Mouse (Mus musculus): ENCODE measurements around the gene St3gal6. TPM values are rescaled to one million over a fixed set of nuclear protein-coding genes. Genes with fewer than 3 reads are reported as not detected.
A peak's percentile ranks its signal among the peaks of the same experiment; 100 is the strongest.
"Not testable (repeated sequence)": the region's sequence is repeated elsewhere in the genome, so short reads cannot be mapped to it uniquely, and the experiment has no call there.

Gene St3gal6
- total RNA-seq, 2 experiments from 2014 or later = 9.4 to 11.9 TPM

GRCm38 (mm10) chr16:58481219-58481905 is 42.7 kb downstream of the St3gal6 start:
- peak; percentile 80 for ATAC-seq (ENCODE audit: poor library complexity, severe bottlenecking)

DNA sequence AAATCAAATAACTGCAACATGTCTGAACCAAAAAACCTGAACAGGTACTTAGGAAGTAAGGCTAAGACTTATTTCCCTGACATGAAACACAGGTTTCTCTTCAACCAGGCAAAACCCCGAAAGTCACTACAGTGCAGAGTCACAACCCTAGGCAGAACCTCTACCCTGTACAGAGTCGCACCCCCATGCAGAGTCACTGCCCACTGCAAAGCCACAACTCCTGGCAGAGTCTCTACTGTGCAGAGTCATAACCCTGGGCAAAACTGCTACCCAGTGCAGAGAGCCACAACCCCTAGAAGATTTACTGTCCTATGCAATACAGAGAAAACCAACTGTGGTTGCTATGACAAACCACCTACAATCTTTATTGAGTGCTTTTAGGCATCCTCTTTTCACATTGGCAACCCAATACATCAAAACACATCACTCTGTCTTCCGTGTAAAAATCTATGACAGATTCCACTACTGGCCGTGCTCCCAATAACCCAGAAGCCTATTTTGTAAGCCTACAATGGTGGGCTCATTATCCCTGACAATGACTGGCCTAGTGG is 44.1 kb downstream of the St3gal6 start:
- peak; percentile 20; the same call in 1 of the 2 replicates for ATAC-seq (ENCODE audit: poor library complexity, severe bottlenecking)

GRCm38 (mm10) chr16:58476363-58476762 is 47.7 kb downstream of the St3gal6 start:
- ATAC-seq (ENCODE audit: poor library complexity, severe bottlenecking) = no peak; the same call in 1 of the 2 replicates

DNA sequence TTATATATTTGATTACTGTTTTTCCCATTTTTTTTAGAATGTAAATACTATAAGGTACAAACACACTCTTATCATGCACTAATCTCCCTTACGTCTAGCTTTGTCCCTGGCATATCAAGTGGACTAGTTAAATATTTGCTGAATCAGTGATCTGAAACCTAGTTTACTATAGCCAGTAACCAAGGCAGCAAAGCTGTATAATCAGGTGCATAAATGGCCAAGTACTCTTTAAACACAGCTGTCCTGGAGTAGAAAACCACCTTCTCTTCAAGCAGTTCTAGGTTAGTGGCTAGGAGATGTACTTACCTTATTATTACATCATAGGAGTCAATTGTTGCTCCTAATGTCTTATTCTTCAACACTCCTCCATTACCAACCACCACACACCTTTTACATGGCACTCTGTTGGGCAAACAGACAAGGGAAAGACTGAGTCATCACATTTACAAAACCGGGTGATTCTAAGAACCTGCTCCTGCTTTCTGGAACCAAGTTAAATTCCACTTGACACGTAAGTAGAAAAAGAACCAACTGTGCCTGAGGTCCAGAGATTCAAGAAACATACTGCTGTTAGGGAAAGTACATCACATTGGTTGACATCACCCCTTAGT is 48.4 kb downstream of the St3gal6 start:
- ATAC-seq (ENCODE audit: poor library complexity, severe bottlenecking) = no peak

DNA sequence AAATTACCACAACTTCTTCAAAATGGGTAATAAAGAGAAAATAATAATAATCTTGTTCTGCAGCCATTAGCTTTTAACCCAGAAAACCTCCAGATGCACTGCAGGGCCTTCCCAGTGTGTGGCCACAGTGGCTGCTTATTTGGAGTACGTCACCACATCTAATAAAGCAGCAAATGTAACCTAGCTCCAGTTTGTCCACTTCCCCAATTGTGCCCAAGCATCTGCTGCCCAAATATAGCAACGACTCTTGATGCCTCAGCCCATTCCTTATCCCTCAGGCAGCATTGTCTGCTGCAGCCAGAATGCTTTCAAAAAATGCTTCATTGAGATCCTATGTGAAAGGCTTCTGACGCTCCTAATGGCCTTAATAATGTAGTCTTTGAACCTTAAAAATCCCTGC is 49.2 kb downstream of the St3gal6 start:
- peak; percentile 72 for ATAC-seq (ENCODE audit: poor library complexity, severe bottlenecking)

DNA sequence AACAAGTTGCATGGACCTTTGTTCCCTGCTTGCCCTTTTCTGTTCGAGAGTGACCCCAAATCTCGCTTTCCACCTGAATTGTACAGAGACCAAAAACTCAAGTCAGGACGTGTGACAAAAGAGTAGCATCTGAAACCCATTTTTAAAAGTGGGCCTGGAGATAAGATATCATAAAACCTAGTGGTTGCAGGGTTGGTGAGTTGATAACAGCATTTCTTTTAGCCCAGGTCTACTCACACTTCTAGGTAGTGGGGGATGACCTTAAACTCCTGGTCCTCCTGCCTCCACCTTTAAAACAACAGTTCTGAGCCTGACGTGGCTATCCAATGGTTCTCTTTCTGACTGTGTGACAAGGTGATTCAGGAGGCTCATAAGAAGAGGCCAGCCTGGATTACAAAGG is 53.2 kb downstream of the St3gal6 start:
- ATAC-seq (ENCODE audit: poor library complexity, severe bottlenecking) = no peak

DNA sequence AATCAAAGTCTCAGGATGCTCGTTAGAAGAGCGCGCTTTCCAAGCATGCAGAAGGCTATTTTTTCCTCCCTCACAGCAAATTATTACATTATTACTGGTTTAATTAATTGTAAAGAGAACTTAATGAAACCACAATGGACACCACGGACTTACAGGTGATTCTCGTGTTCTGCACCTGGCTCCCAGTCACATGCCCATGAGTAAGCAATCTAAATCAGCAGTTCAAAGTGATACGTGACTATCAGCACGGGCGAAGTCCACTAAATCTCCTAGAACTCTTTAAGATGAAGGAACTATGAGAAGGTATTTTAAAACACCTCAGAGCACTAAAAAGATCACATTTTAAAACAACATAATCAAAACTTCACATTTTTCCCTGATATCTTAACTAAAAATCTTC is 54.0 kb downstream of the St3gal6 start:
- no peak for ATAC-seq (ENCODE audit: poor library complexity, severe bottlenecking)

- no peak for ATAC-seq (ENCODE audit: poor library complexity, severe bottlenecking)
These were observed 58.6 kb downstream of the St3gal6 start for GRCm38 (mm10) chr16:58465412-58465811.

DNA sequence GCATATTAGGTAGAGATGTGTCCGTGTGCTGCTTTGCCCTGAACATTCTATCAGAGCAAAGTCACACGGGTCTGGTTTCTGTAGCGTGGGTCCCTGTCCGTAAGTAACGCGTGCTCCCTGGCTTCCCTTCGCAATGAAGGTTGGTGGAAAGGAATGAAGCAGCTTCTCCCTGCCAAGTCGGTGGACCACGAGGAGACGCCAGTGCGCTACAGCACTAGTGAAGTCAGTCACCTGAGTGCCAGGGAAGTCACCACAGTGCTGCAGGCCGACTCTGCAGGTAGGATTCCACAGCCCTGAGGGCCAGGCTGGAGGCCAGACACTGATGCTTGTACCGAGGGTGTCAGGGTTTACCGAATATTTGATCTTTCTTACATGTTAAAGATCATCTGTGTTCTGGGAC is 60.0 kb downstream of the St3gal6 start:
- no peak for ATAC-seq (ENCODE audit: poor library complexity, severe bottlenecking)

DNA sequence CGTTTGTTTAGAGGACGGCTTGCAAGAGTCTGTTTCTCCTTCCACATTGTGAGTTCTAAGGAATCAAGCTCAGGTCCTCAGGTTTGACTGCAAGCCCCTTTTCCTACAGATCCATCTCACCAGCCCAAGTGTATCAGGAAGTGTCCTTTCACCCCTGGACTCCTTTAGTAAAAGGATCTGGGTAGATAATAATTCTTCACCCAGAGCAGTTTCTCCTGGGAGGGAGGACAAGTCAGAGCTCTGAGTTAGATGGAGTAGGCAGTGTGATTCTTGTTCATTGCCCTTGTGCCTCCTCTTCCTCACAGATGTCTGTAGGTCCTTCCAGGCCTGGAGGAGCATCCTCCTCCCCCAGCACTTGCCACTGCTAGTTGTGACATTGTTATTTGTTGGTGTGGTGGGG is 61.5 kb downstream of the St3gal6 start:
- ATAC-seq (ENCODE audit: poor library complexity, severe bottlenecking) = no peak

GRCm38 (mm10) chr16:58461856-58462518 is 62.1 kb downstream of the St3gal6 start:
- peak; percentile 45; the same call in 1 of the 2 replicates for ATAC-seq (ENCODE audit: poor library complexity, severe bottlenecking)

GRCm38 (mm10) chr16:58460386-58460785 is 63.7 kb downstream of the St3gal6 start:
- ATAC-seq (ENCODE audit: poor library complexity, severe bottlenecking) = no peak

DNA sequence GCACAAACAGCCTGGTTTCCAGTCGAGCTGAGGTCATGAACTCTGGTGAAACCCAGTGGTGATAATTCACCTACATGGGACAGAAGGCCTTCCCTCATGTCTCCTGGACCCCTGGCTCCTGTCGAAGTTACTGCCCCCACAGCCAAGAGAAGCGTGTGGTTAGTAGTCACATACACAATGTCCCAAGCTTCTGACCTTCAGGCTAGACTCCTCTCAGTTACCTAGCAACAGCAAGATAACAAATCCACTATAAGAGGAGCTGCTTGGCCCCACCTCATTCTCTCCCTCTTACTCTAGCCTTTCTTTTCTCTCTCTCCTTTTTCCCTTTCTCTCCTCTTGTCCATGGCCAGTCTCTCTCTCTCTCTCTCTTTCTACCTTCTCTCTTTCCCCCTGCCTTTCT is 64.1 kb downstream of the St3gal6 start:
- not testable (repeated sequence) for ATAC-seq (ENCODE audit: poor library complexity, severe bottlenecking)

DNA sequence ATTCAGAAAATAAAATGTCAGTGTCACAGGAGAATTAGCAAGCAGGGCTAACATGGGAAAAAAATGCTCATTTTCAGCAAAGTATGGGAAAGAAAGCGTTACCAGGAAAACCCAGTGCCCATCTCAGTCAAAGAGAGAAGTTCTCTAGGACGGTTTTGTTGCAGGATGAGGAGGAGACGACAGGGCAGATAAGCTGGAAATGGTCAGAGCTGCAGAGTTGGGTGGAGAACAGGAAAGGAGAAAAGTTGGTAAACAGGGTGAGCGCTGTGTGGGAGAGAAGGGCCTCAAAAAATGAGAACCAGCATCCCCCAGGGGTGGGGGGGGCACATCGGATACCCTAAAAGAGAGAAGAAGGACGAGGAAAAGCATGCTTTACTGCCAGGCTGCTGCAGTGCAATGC is 67.1 kb downstream of the St3gal6 start:
- ATAC-seq (ENCODE audit: poor library complexity, severe bottlenecking) = no peak

- no peak for ATAC-seq (ENCODE audit: poor library complexity, severe bottlenecking)
These were observed 67.6 kb downstream of the St3gal6 start for GRCm38 (mm10) chr16:58456445-58456844.

GRCm38 (mm10) chr16:58455118-58455517 is 68.9 kb downstream of the St3gal6 start:
- no peak for ATAC-seq (ENCODE audit: poor library complexity, severe bottlenecking)

DNA sequence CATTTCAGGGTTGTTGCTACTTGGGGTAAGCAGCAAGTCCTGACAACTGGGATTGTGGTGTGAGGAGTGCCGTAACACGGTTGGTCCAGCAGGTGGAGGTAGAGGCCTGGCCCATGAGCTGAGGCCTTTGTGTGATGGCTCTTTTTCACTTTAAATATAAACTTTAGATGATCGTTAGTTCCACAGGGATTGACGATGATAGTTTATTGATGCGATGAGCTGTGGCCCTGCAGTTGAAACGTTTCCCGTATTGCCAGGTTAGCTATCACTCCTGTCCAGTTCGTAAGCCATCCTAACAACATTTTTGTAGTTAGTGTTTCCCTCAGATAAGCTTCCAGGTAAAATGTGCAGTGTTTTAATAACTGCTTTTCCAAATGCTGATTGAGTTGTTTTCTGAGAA is 69.4 kb downstream of the St3gal6 start:
- ATAC-seq (ENCODE audit: poor library complexity, severe bottlenecking) = peak; percentile 95

DNA sequence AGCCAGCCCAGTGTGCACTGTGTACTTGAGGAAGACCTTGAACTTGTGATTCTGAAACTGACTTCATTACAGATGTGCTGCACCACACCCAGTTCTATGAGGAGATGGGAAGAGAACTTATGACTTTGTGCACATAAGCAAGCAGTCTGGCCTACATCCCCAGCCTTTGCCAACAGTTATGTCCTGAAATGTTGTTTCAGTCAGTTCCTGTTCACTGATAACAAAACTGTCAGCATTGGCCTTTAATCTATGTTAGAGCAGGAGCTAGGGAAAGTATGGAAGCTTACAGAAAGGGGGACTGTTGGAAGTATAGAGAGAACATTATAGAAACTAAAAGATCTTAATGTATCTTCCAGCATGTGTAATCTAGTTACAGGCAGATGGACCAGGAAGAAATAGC is 70.2 kb downstream of the St3gal6 start:
- ATAC-seq (ENCODE audit: poor library complexity, severe bottlenecking) = no peak

DNA sequence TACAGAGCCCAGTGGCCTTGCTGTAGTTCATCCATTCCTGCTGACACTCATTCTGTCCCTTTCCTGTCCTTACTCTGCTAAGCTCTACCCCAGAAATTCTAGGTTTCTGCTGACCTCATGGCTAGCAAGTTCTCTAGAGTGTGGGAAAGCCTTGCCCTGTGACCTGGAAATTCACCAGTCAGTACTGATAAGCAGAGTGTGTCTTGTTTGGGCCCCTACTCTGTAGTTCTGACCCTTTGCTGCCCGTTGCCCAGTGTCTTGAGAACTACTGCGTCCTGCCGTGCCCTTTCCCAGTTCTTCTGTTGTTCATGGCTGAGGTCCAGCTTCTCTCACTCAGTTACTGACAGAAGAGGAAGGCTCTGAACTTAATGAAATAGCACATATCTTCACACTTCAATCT is 70.9 kb downstream of the St3gal6 start:
- no peak for ATAC-seq (ENCODE audit: poor library complexity, severe bottlenecking)

DNA sequence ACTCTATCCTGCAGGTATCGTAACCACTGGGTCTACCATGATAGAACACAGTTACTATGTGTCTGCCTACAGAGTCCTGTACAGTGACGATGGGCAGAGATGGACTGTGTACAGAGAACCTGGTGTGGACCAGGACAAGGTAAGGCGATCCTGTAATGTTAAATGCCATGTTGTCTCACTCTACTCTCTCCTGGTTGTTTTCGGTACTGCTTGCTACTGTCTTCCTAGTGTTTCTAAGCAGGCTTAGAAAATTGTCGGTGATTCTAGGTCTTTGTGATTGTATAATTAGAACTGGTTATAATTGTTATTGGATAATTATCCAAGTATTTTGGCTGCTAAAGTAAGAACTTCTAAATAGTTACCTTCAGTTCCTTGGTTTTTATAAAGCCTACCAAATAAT is 72.4 kb downstream of the St3gal6 start:
- ATAC-seq (ENCODE audit: poor library complexity, severe bottlenecking) = no peak

GRCm38 (mm10) chr16:58450648-58451047 is 73.4 kb downstream of the St3gal6 start:
- ATAC-seq (ENCODE audit: poor library complexity, severe bottlenecking) = no peak

GRCm38 (mm10) chr16:58449073-58449472 is 75.0 kb downstream of the St3gal6 start:
- ATAC-seq (ENCODE audit: poor library complexity, severe bottlenecking) = no peak

All from megakaryocyte, adult 5-6 weeks (primary cell).